Mouse (Mus musculus): ENCODE results near the gene Slc25a33. TPM values are rescaled to one million over a fixed set of nuclear protein-coding genes. Genes with fewer than 3 reads are reported as not detected.
A peak's percentile ranks its signal among the peaks of the same experiment; 100 is the strongest.

Gene Slc25a33
- total RNA-seq, 2 experiments from 2014 or later = 13.2 to 16.8 TPM

DNA sequence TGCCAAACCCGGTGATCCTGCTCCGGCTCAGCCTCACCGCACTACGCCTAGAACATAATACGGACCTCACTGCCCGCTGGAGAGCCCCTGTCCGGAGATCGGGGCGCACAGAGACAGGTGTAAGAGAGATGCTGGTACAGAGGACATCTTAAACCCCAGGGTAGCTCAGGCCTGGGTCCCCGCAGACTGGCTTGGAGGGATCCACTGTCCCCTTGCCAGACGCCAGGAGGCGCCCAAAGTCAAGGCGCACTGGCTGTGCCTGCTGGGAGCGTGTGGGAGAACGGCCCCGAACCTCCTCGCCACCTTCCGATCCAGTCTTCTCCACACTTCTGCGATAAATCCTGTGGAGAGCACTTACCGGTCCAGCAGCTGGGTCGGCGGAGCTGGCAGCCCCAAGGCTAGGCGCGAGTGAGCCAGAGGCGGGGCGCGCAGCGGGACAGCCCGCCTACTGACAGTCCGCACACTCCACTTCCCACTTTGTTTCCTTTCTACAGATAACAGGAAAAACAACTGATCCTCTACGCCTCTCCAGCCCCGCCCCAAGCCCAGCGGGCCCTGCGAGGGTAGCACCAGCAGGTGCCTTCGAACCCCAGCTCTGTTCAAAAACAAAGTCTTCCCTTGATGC, 75.8 kb downstream of the Slc25a33 start:
- DNase-seq (ENCODE audit: low spot score in 2 of 2) = peak in 1 of 2 experiments; percentile 33

DNA sequence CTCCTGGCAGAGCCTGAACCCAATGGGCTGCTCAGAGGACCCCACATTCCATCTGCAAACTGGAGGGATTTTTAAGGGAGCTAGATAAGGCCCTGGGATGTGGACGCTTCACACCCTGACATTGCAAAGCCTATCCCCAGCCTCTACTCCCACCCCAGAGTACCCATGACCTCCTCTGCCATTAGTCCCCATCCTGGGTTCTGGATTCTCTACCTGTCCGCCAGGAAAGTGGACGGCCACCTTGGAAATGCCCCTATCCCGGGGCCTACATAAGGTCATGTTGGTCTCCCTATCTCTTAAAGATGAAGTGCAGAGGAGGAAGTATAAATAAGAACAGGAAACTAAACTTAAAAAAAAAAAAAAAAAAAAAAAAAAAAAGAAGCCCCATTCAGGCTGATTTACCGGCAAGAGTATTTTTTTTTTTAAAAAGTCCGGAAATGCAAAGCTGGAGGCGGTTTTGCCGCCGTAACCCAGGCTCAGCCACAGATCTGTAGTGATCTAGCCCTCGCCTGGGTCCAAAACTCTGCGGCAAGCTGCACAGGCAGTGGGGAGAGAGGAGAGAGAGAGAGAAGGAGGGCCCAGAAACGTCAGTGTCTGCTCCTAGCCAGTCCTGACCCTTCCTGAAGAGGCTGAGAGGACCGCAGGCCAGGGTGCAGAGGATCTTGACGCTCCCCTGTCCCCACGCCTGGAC, 76.4 kb downstream of the Slc25a33 start:
- no peak for DNase-seq (ENCODE audit: low spot score in 2 of 2)

DNA sequence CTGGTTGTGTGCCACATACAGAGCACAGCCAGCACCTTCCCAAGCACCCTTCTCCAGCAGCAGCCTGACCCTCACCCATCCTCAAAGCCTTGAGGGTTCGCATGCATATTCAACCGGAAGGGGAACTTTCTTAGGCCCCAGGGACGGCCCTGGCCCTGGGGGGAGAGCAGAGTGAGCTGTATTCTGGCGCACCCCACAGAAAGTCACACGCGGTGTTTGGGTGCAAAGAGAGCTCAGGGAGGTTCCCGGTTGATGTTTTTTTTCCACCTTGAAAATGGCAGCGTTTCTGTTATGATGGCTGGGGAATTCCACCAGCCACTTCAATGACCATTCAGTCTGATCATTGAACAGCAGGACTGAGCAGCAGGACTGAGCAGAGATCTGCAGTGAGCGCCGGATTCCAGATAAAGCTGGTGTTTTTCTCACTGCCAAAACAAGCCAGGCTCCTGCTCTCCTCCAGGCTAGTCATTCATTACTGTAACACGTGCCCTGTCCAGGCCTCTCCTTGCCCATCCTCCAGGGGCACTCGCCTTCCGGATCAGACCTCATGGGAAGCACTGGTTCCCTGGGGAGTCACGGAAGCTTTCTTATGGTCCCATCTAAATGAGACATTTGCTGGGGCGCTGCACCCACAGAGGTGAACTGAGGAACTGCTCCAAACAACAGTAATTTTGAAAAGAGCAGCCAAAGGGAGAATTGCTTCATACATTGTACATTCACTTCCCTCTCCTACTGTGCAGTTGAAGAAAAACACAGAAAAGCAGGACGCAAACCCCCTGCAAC, 77.7 kb downstream of the Slc25a33 start:
- DNase-seq (ENCODE audit: low spot score in 2 of 2) = no peak

Small RNAs within 50 kb of the gene (microRNA-seq; reads per million reads assigned to microRNA genes)
- gene Gm47301 = not detected

Other genes starting within 250 kb of the Slc25a33 start
- 100 to 1,000 TPM; 116 to 127 TPM for gene Clstn1, start 187.8 kb downstream of the Slc25a33 start, total RNA-seq (2021)
- 1 to 10 TPM; 6.8 to 8.0 TPM for gene Pik3cd, start 71.7 kb downstream of the Slc25a33 start, total RNA-seq (2021)
- 10 to 100 TPM; 41.2 to 48.6 TPM for gene Tmem201, start 36.2 kb downstream of the Slc25a33 start, total RNA-seq (2021)
- gene Spsb1, start 180.8 kb upstream of the Slc25a33 start, total RNA-seq (2021) = 10 to 100 TPM; 36.9 to 42.0 TPM
- gene H6pd, start 234.7 kb upstream of the Slc25a33 start, total RNA-seq (2021) = 100 to 1,000 TPM; 108 to 120 TPM

Data from adrenal gland, postnatal 4 days (tissue).